Mouse (Mus musculus) heart, postnatal 0 days (tissue): ENCODE data around the gene Cfap206. TPM values are rescaled to one million over a fixed set of nuclear protein-coding genes. Genes with fewer than 3 reads are reported as not detected.

ENCODE experiments used
- ATAC-seq: fragments of 200-750 bp; cut with Nextera tagmentation; 2 replicates; pipeline ENCODE4 v1.8.0; 2017; ENCODE audit warnings: low read depth, moderate number of reproducible peaks, moderate library complexity; ENCODE audit not compliant: insufficient read depth
- DNase-seq: peaks from one replicate; pipeline ENCODE4 v3.0.0-alpha.2; 2016; ENCODE audit warnings: low spot score
- H3K27ac ChIP-seq: fragments of 300-500 bp; sonication (generic); 2 replicates; pipeline ENCODE4 v1.5.1; 2014; ENCODE audit warnings: low read depth, mild to moderate bottlenecking
- H3K27me3 ChIP-seq: fragments of 300-500 bp; sonication (generic); 2 replicates; pipeline ENCODE4 v1.6.1; 2014; ENCODE audit warnings: low read length, mixed read lengths; ENCODE audit not compliant: control insufficient read depth, insufficient read depth
- H3K36me3 ChIP-seq: fragments of 300-500 bp; sonication (generic); replicated peaks from 2 replicates; pipeline ENCODE4 v1.6.1; 2014; ENCODE audit warnings: low read length, mixed read lengths; ENCODE audit not compliant: control insufficient read depth, insufficient read depth
- H3K4me1 ChIP-seq: fragments of 300-500 bp; sonication (generic); 2 replicates; pipeline ENCODE4 v1.6.1; 2014; ENCODE audit warnings: antibody characterized with exemption; ENCODE audit not compliant: control insufficient read depth, insufficient read depth
- H3K4me2 ChIP-seq: fragments of 300-500 bp; sonication (generic); 2 replicates; pipeline ENCODE4 v1.6.1; 2014; ENCODE audit warnings: low read depth, mild to moderate bottlenecking, low read length, moderate library complexity
- H3K4me3 ChIP-seq: fragments of 300-500 bp; sonication (generic); 2 replicates; pipeline ENCODE4 v1.5.1; 2014; ENCODE audit warnings: low read depth, low read length
- H3K9ac ChIP-seq: fragments of 300-500 bp; sonication (generic); replicated peaks from 2 replicates; pipeline ENCODE4 v1.6.1; 2014; ENCODE audit warnings: low read depth, low read length, mixed read lengths
- H3K9me3 ChIP-seq: fragments of 300-500 bp; sonication (generic); replicated peaks from 2 replicates; pipeline ENCODE4 v1.6.1; 2016; ENCODE audit warnings: low read length; ENCODE audit not compliant: control insufficient read depth
- CTCF ChIP-seq: IDR thresholded peaks from 2 replicates; pipeline ENCODE4 v1.5.1; 2016; ENCODE audit warnings: antibody characterized with exemption, control low read depth, low read depth
- EP300 ChIP-seq: IDR thresholded peaks from 2 replicates; pipeline ENCODE4 v1.6.1; 2016; ENCODE audit warnings: antibody characterized with exemption, low read depth
- WGBS: fragments of 180-500 bp; shearing (Covaris S2); extraction: QIAGEN DNeasy Blood & Tissue Kit; methylation state at CpG from one replicate; pipeline ENCODE4 v1.1.7; 2014; 5-methylcytosine and 5-hydroxymethylcytosine counted together
- polyA plus RNA-seq: library from polyadenylated mRNA; unstranded; fragments of >200 nt; fragmentation: Nextera tagmentation; extraction: Ambion mirVana; gene quantifications from 2 replicates; pipeline ENCODE4 v1.2.1, GENCODE M21; 2015
- total RNA-seq: library from RNA; depleted of rRNA; stranded (reverse); fragments of >200 nt; gene quantifications from 2 replicates; pipeline ENCODE4 v1.2.3, GENCODE M21; 2014; ENCODE audit warnings: low replicate concordance

Gene Cfap206
- total and polyA plus RNA-seq, 2 experiments from 2014 or later: not detected

DNA sequence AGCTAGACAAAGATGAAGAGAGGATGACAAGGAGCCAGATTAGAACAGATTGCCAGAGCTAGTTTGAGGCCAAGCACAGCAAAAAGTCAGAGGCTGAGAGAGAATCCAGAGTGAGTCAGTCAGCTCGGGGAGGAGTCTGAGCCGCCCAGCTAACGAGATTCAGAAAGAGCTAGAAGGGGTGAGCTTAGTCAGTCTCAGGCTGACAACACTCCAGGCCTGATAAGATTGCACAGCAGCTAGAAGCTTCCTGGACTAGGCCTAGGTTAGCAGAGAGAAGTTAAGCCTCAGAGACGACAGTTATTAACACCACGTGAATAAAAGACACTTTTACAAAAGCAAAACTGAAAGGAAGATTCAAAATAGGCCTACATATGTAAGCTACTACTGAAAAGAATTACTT is 62.1 kb downstream of the Cfap206 start:
- H3K4me1 ChIP-seq: no peaks in the 10 kb centered on the region
- no peak overlapping the region for H3K4me2 ChIP-seq
- 78% methylated on average over 5 of the region's 5 CpGs for WGBS
- no peaks in the 10 kb centered on the region for H3K27me3 ChIP-seq
- TF ChIP-seq EP300 (no peak), CTCF (no peak)
- no peak overlapping the region for H3K27ac ChIP-seq
- no peak for DNase-seq
- H3K36me3 ChIP-seq: peaks cover 61% of the 10 kb centered on the region
- no peaks in the 10 kb centered on the region for H3K9me3 ChIP-seq
- no peak for ATAC-seq
- H3K9ac ChIP-seq: no peak overlapping the region
- no peak overlapping the region for H3K4me3 ChIP-seq

DNA sequence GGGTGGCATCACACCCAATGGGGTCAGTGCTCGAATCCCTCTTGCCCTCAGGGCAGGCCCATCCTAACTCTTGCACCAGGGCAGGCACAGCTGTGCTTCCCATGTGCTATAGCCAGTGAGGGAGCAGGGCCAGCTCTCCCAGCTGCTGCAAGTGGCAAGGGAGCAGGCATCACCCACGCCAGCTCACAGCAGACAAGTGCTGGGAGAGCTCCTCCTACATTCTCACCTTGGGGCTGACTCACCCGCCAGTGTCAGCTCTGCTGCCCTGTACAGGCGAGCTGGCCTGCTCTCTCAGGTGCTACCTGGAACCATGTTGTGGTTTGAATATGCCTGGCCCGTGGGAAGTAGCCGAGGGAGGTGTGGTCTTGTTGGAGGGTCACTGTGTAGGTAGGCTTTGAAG is 68.1 kb downstream of the Cfap206 start:
- no peak overlapping the region for H3K4me2 ChIP-seq
- 87% methylated on average over 6 of the region's 6 CpGs for WGBS
- DNase-seq (no peak), ATAC-seq (no peak)
- no peaks in the 10 kb centered on the region for H3K9me3 ChIP-seq
- H3K27me3 ChIP-seq: no peaks in the 10 kb centered on the region
- no peaks in the 10 kb centered on the region for H3K4me1 ChIP-seq
- H3K9ac ChIP-seq: no peak overlapping the region
- H3K36me3 ChIP-seq: peaks cover 83% of the 10 kb centered on the region
- no peak for TF ChIP-seq EP300
- TF ChIP-seq CTCF: no peak
- H3K27ac ChIP-seq: no peak overlapping the region
- no peak overlapping the region for H3K4me3 ChIP-seq

GRCm38 (mm10) chr4:34661514-34661913 is 68.5 kb downstream of the Cfap206 start:
- H3K4me3 ChIP-seq: no peak overlapping the region
- H3K27ac ChIP-seq: no peak overlapping the region
- no peak for TF ChIP-seq CTCF
- TF ChIP-seq EP300: no peak
- no peak overlapping the region for H3K4me2 ChIP-seq
- ATAC-seq (no peak), DNase-seq (no peak)
- H3K9me3 ChIP-seq: no peaks in the 10 kb centered on the region
- no peaks in the 10 kb centered on the region for H3K4me1 ChIP-seq
- H3K9ac ChIP-seq: no peak overlapping the region
- no peaks in the 10 kb centered on the region for H3K27me3 ChIP-seq
- 87% methylated on average over 2 of the region's 2 CpGs for WGBS
- H3K36me3 ChIP-seq: peaks cover 84% of the 10 kb centered on the region

DNA sequence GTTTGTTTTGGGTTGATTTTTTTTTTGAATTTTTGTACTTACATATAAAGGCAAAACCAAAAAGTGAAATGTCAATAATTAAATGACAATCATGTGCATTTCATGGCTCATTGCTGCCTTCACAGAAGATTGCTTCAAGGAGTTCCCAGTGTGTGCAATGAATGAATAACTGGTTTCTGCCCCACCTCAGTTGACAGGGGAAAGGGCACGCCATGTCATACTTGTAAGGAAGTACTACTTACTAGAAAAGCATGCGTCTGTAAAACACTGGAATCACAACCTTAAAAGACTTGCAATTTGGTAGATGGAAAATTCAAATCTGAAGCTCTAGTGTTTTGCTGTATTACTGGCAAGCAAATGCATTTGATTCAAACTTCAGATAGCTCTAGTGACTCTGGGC is 71.0 kb downstream of the Cfap206 start:
- no peak overlapping the region for H3K27ac ChIP-seq
- ATAC-seq (no peak), DNase-seq (no peak)
- peaks cover 82% of the 10 kb centered on the region for H3K36me3 ChIP-seq
- WGBS: 83% methylated on average over 2 of the region's 2 CpGs
- H3K27me3 ChIP-seq: no peaks in the 10 kb centered on the region
- no peak for TF ChIP-seq EP300
- no peak for TF ChIP-seq CTCF
- H3K4me1 ChIP-seq: no peaks in the 10 kb centered on the region
- no peak overlapping the region for H3K4me3 ChIP-seq
- no peaks in the 10 kb centered on the region for H3K9me3 ChIP-seq
- H3K9ac ChIP-seq: no peak overlapping the region
- no peak overlapping the region for H3K4me2 ChIP-seq

DNA sequence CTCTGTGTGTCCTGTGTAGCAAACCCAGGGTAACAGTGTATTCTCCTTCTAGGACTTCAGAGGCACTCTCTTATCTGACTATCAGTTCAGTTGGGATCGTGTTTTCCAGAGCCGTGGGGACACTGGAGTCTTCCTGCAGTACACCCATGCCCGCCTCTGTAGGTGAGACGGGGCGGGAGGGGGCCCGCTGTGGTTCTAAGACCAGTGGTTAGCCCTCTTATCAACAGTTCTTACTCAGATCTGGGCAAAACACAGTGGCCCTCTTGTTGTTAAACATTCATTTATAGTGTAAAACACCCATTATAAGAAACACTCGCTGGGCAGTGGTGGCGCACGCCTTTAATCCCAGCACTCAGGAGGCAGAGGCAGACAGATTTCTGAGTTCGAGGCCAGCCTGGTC is 73.9 kb downstream of the Cfap206 start:
- ATAC-seq (no peak), DNase-seq (no peak)
- TF ChIP-seq CTCF (no peak), EP300 (no peak)
- 89% methylated on average over 10 of the region's 10 CpGs for WGBS
- no peak overlapping the region for H3K4me2 ChIP-seq
- no peak overlapping the region for H3K27ac ChIP-seq
- no peaks in the 10 kb centered on the region for H3K4me1 ChIP-seq
- no peaks in the 10 kb centered on the region for H3K9me3 ChIP-seq
- H3K27me3 ChIP-seq: no peaks in the 10 kb centered on the region
- peaks cover 84% of the 10 kb centered on the region for H3K36me3 ChIP-seq
- no peak overlapping the region for H3K4me3 ChIP-seq
- no peak overlapping the region for H3K9ac ChIP-seq

DNA sequence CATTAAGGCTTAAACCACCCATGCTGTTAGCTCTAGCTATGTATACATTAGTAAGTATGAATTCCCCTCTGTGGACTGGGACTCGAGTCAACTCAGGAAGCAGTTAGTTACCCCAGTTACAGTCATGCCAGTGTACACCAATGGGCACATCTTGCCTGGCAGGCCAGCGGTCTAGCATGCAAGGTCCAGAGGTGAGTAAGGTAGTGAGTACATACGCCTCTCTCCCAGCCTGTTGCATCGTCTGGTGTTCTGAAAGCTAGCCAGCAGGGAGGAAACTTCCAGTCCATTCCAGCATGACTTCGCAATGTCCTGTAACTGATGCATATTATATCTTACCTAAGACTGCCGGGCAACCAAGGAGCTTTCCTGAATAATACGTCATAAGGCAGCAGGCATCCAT is 76.8 kb downstream of the Cfap206 start:
- H3K36me3 ChIP-seq: peaks cover 68% of the 10 kb centered on the region
- 88% methylated on average over 7 of the region's 7 CpGs for WGBS

More for the DNA sequence above, 76.8 kb downstream of the Cfap206 start:
- H3K9ac ChIP-seq: no peak overlapping the region
- DNase-seq: no peak
- no peak overlapping the region for H3K4me3 ChIP-seq
- H3K27ac ChIP-seq: no peak overlapping the region
- TF ChIP-seq EP300 (no peak), CTCF (no peak)
- no peaks in the 10 kb centered on the region for H3K4me1 ChIP-seq
- H3K27me3 ChIP-seq: no peaks in the 10 kb centered on the region
- no peak for ATAC-seq
- no peaks in the 10 kb centered on the region for H3K9me3 ChIP-seq
- H3K4me2 ChIP-seq: no peak overlapping the region
